Mouse (Mus musculus) ES-E14 (cell line): ENCODE measurements around the gene Pip5k1a.

ENCODE experiments used
- HCFC1 ChIP-seq: IDR thresholded peaks from 2 replicates; pipeline ENCODE4 v1.6.1; 2012; ENCODE audit warnings: low read length, inconsistent platforms, borderline replicate concordance; ENCODE audit not compliant: insufficient read depth
- ZC3H11A ChIP-seq: IDR thresholded peaks from 2 replicates; pipeline ENCODE4 v1.6.1; 2012; ENCODE audit warnings: low read depth, mild to moderate bottlenecking, inconsistent platforms, low read length, borderline replicate concordance
- ZNF384 ChIP-seq: IDR thresholded peaks from 2 replicates; pipeline ENCODE4 v1.6.1; 2012; ENCODE audit warnings: low read depth, low read length, inconsistent platforms

- no peak for TF ChIP-seq HCFC1
- TF ChIP-seq ZNF384 = no peak
- no peak for TF ChIP-seq ZC3H11A
Measured at GRCm38 (mm10) chr3:95135433-95136052, 28.8 kb upstream of the Pip5k1a start.
